Mouse (Mus musculus): ENCODE results near the gene Kcnab3. TPM values are rescaled to one million over a fixed set of nuclear protein-coding genes. Genes with fewer than 3 reads are reported as not detected.

Gene Kcnab3
- polyA plus RNA-seq, 1 experiment from 2014 or later, result 1.7 TPM

DNA sequence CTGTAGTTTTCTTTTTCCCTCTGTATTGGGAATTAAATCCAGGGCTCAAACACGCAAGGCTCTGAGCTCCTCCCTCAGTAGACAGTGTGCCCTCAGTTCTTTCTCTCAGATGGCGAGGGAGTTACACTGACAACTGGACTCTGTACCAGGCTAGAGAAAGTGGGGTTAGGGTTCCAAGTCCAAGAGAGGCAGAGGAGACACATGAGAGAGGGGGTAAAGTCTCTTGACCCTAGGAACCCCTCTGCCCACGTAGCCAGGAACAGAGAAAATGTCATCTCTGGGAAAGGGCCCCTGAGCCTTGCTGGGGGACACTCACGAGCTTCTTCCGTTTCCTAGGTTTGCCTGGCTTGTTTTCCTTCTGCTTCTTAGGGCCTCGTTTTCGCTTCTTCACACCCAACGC, 38.3 kb downstream of the Kcnab3 start:
- ATAC-seq (ENCODE audit: insufficient number of reproducible peaks, insufficient read depth, low FRiP score, low read depth), result no peak
- WGBS, result 38% methylated on average over 8 of the region's 8 CpGs
- peaks cover 44% of the 10 kb centered on the region for H3K36me3 ChIP-seq (ENCODE audit: control insufficient read depth, insufficient read depth, low read length)

DNA sequence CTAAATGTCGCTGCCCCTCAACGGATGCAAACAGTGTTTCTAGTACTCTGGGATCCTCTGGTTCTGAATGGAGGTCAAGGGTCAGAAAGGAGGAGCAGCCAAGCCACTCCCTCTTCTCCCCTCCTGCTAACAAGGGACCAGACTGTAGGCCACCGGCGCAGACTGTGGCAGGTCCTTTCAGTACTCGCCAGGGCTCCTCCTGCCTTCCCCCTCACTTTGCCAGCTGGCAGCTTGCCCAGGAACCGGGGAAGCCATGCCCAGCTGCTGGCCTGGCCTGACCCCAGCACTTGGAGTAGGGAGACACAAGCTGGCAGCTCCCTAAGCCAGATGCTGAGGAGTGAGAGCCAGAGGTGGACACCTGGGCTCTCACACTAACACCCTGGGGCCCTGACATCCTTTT, 38.9 kb downstream of the Kcnab3 start:
- 0% methylated on average over 6 of the region's 6 CpGs for WGBS
- Histone ChIP-seq H3K27me3 (ENCODE audit: control insufficient read depth, insufficient read depth, low read length) (no peaks in the 10 kb centered on the region), H3K36me3 (ENCODE audit: control insufficient read depth, insufficient read depth, low read length) (peaks cover 39% of the 10 kb centered on the region), H3K9me3 (ENCODE audit: control insufficient read depth, low read depth, low read length) (no peaks in the 10 kb centered on the region), H3K27ac (ENCODE audit: low read length) (peak overlapping the region; percentile 97), H3K4me1 (ENCODE audit: control insufficient read depth, insufficient read depth, low read length) (peaks cover 29% of the 10 kb centered on the region), H3K4me2 (replicated peaks; ENCODE audit: low read depth, low read length) (peak overlapping the region; percentile 61), H3K4me3 (ENCODE audit: low read depth, low read length) (peak overlapping the region; percentile 29), H3K9ac (replicated peaks; ENCODE audit: low read depth, low read length) (peak overlapping the region; percentile 52; the same call in 1 of the 2 replicates)
- ATAC-seq (ENCODE audit: insufficient number of reproducible peaks, insufficient read depth, low FRiP score, low read depth), result peak; percentile 24; the same call in 1 of the 2 replicates

More for the DNA sequence above, 38.3 kb downstream of the Kcnab3 start:
- Histone ChIP-seq H3K27me3 (ENCODE audit: control insufficient read depth, insufficient read depth, low read length) (no peaks in the 10 kb centered on the region), H3K4me1 (ENCODE audit: control insufficient read depth, insufficient read depth, low read length) (peaks cover 29% of the 10 kb centered on the region), H3K9me3 (ENCODE audit: control insufficient read depth, low read depth, low read length) (no peaks in the 10 kb centered on the region), H3K27ac (ENCODE audit: low read length) (peak overlapping the region; percentile 97), H3K9ac (replicated peaks; ENCODE audit: low read depth, low read length) (no peak overlapping the region), H3K4me2 (replicated peaks; ENCODE audit: low read depth, low read length) (peak overlapping the region; percentile 61), H3K4me3 (ENCODE audit: low read depth, low read length) (no peak overlapping the region)

- Histone ChIP-seq H3K4me2 (replicated peaks; ENCODE audit: low read depth, low read length) (peak overlapping the region; percentile 61), H3K9ac (replicated peaks; ENCODE audit: low read depth, low read length) (peak overlapping the region; percentile 52), H3K36me3 (ENCODE audit: control insufficient read depth, insufficient read depth, low read length) (peaks cover 31% of the 10 kb centered on the region), H3K9me3 (ENCODE audit: control insufficient read depth, low read depth, low read length) (no peaks in the 10 kb centered on the region), H3K27ac (ENCODE audit: low read length) (peak overlapping the region; percentile 97), H3K27me3 (ENCODE audit: control insufficient read depth, insufficient read depth, low read length) (no peaks in the 10 kb centered on the region), H3K4me1 (ENCODE audit: control insufficient read depth, insufficient read depth, low read length) (peaks cover 31% of the 10 kb centered on the region), H3K4me3 (ENCODE audit: low read depth, low read length) (peak overlapping the region; percentile 29)
- 19% methylated on average over 6 of the region's 6 CpGs for WGBS
- ATAC-seq (ENCODE audit: insufficient number of reproducible peaks, insufficient read depth, low FRiP score, low read depth), result no peak
Measured at GRCm38 (mm10) chr11:69365722-69366121, 39.7 kb downstream of the Kcnab3 start.

DNA sequence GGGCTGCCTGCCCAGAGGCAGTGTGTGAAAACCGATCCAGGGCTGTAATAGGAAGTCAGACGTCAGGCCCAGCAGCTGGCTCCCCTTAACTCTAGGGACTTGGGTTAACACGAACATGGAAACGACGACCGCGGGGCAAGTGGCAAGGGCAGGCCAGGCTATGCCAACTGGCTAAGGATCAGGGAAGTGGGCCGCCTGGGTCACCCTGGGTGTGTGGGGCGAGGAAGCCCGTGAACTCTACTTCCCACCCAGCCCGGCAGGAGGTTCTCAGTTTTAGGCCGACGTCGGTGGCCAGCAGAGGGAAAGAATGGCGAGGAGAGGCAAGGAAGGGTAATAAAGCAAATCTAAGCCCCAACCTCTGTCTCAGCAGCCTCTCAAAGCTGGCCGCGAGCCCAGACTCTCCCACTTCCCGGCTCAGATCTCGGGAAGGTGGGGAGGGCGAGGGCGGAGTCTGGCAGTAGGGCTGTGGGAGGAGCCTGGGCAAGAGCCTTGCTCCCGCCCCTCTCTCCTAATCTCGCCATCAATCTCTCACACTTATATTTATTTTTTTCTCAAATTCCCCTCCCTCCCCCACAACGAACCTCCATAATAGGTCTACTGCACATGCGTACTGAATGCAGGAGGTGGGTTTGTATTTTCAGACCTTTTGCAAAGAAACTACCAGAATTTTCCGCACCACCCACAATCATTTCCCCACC, 40.2 kb downstream of the Kcnab3 start:
- peaks cover 36% of the 10 kb centered on the region for H3K4me1 ChIP-seq (ENCODE audit: control insufficient read depth, insufficient read depth, low read length)
- under 1% methylated on average over 26 of the region's 26 CpGs for WGBS

DNA sequence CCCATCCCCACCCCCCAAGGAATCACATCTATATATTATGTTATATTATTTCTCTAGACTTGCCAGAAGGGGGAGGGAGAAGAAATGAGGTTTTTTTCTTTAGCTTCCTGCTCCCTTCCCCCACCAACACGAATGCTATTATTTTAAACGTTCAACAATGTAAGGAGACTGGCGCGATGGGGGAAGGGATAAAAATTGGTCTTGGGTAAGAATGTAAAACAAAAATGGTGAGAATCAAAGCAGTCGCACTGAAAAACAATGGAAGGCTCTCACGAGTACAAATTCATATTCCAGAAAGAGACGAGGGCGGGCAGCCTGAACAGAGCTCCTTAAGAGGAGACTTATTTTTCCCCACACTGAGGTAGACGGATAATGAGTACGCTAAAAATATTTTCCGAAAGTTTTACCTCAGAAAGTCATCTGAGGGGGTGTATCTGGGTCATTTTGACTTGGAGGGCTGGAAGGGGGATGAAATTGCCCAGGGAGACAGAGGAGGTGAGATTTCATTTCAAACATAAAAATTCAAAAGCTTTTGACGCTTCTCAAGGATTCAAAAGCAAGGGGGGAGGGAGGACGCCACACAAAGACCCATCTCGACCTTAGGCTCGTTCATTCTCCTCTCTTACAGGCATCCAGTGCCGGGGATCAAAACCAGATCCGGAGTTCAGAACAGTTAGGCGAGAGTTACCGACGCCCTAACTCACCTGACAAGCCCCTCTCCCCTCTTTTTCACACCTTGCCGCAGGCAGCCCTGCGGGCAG, 41.0 kb downstream of the Kcnab3 start:
- H3K36me3 ChIP-seq (ENCODE audit: control insufficient read depth, insufficient read depth, low read length), result peaks cover 17% of the 10 kb centered on the region
- no peaks in the 10 kb centered on the region for H3K27me3 ChIP-seq (ENCODE audit: control insufficient read depth, insufficient read depth, low read length)
- no peak for ATAC-seq (ENCODE audit: insufficient number of reproducible peaks, insufficient read depth, low FRiP score, low read depth)
- WGBS, result under 1% methylated on average over 22 of the region's 22 CpGs
- peak overlapping the region; percentile 100 for H3K9ac ChIP-seq (replicated peaks; ENCODE audit: low read depth, low read length)
- H3K4me1 ChIP-seq (ENCODE audit: control insufficient read depth, insufficient read depth, low read length), result peaks cover 43% of the 10 kb centered on the region
- H3K4me2 ChIP-seq (replicated peaks; ENCODE audit: low read depth, low read length), result peak overlapping the region; percentile 98
- H3K9me3 ChIP-seq (ENCODE audit: control insufficient read depth, low read depth, low read length), result no peaks in the 10 kb centered on the region
- peak overlapping the region; percentile 100 for H3K27ac ChIP-seq (ENCODE audit: low read length)
- peak overlapping the region; percentile 89 for H3K4me3 ChIP-seq (ENCODE audit: low read depth, low read length)

More for the DNA sequence above, 40.2 kb downstream of the Kcnab3 start:
- H3K27me3 ChIP-seq (ENCODE audit: control insufficient read depth, insufficient read depth, low read length), result no peaks in the 10 kb centered on the region
- peak; percentile 84 for ATAC-seq (ENCODE audit: insufficient number of reproducible peaks, insufficient read depth, low FRiP score, low read depth)
- H3K27ac ChIP-seq (ENCODE audit: low read length), result peak overlapping the region; percentile 100
- H3K9ac ChIP-seq (replicated peaks; ENCODE audit: low read depth, low read length), result peak overlapping the region; percentile 52
- H3K4me2 ChIP-seq (replicated peaks; ENCODE audit: low read depth, low read length), result peak overlapping the region; percentile 98
- H3K9me3 ChIP-seq (ENCODE audit: control insufficient read depth, low read depth, low read length), result no peaks in the 10 kb centered on the region
- H3K36me3 ChIP-seq (ENCODE audit: control insufficient read depth, insufficient read depth, low read length), result peaks cover 25% of the 10 kb centered on the region
- H3K4me3 ChIP-seq (ENCODE audit: low read depth, low read length), result peak overlapping the region; percentile 29

DNA sequence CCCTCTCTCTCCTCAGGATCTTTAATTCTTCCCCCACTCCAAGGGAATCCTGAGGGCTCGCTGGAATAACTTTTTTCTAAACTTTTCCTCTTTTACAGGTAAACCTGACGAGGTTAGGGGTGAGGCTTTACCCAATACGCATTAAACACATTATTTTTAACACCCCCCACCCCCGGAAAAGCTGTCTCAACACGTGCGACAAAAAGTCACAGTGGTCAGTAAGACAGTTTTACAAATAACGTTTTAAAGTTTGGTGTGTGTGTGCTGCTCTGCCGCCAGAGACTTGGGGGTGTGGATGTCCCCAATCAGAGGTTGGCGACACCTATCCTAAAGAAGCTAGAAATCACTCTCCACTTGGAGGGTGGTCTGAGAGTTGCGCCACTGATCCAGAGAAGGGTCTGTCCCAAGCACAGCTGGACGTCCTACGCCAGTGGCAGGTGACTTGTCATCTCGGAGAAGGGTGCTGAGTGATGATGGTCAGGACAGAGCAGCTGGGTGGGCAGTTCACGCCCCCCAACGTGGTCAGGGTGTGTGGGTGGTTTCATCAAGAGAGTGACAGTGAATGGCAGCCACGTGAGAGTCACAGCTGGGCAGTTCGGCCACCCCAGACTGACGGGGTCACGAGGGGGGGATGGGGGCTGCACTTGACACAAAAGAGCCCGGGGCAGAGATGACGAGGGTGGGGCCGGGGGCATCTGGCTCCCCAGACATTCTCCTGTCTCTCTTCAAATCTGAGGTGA, 41.7 kb downstream of the Kcnab3 start:
- H3K27me3 ChIP-seq (ENCODE audit: control insufficient read depth, insufficient read depth, low read length), result no peaks in the 10 kb centered on the region
- peak overlapping the region; percentile 100 for H3K9ac ChIP-seq (replicated peaks; ENCODE audit: low read depth, low read length)
- H3K4me3 ChIP-seq (ENCODE audit: low read depth, low read length), result peak overlapping the region; percentile 89
- 0 out of 2 replicates have a peak, but pooled peaks have one; percentile 5 for ATAC-seq (ENCODE audit: insufficient number of reproducible peaks, insufficient read depth, low FRiP score, low read depth)
- peak overlapping the region; percentile 100 for H3K27ac ChIP-seq (ENCODE audit: low read length)
- peak overlapping the region; percentile 98 for H3K4me2 ChIP-seq (replicated peaks; ENCODE audit: low read depth, low read length)
- no peaks in the 10 kb centered on the region for H3K9me3 ChIP-seq (ENCODE audit: control insufficient read depth, low read depth, low read length)
- under 1% methylated on average over 22 of the region's 22 CpGs for WGBS
- H3K4me1 ChIP-seq (ENCODE audit: control insufficient read depth, insufficient read depth, low read length), result peaks cover 51% of the 10 kb centered on the region
- peaks cover 11% of the 10 kb centered on the region for H3K36me3 ChIP-seq (ENCODE audit: control insufficient read depth, insufficient read depth, low read length)

DNA sequence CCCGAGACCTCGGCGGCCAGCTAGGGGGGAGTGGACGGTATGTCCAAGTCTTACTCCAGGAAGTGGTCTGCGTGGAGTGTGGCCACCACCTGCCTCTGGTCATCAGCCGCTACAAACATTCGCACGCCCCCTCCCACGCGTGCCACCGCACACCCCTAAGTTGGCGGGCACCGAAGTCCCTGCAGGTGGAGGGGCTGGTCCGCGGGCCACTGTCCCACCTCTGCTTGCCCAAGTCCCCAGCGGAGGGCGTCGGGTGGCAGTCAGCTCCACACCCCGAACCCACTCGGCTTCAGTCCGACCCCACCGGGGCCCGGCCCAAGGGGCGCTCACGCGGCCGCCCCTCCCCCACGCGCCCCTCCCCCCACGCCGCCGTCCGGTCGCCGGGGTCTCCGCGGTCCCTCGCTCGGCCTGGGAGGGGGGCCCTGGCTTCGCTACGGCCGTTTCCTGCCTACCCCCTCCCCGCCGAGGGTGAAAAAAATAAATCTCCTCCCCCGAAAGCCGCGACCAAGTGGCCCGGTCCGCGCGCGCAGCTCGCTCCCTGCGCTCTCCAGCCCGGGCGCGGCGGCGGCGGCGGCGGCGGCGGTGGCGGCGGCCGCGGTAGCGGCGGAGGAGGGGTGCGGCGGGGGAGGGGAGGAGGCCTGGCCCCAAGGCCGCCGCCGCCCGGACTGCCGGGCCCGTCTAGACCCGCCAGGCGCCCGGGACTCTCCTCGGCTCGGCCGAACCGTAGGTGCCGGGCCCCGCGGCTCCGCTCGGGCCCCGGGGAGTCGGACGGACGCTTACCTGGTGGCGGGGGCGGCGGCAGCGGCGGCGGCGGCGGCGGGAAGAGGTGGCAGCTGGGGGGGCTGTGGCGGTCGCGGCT, 42.5 kb downstream of the Kcnab3 start:
- peak overlapping the region; percentile 100 for H3K27ac ChIP-seq (ENCODE audit: low read length)
- H3K27me3 ChIP-seq (ENCODE audit: control insufficient read depth, insufficient read depth, low read length), result no peaks in the 10 kb centered on the region
- peak overlapping the region; percentile 98 for H3K4me2 ChIP-seq (replicated peaks; ENCODE audit: low read depth, low read length)
- no peak for ATAC-seq (ENCODE audit: insufficient number of reproducible peaks, insufficient read depth, low FRiP score, low read depth)
- peaks cover 10% of the 10 kb centered on the region for H3K36me3 ChIP-seq (ENCODE audit: control insufficient read depth, insufficient read depth, low read length)
- H3K9me3 ChIP-seq (ENCODE audit: control insufficient read depth, low read depth, low read length), result no peaks in the 10 kb centered on the region
- WGBS, result under 1% methylated on average over 68 of the region's 106 CpGs
- peaks cover 55% of the 10 kb centered on the region for H3K4me1 ChIP-seq (ENCODE audit: control insufficient read depth, insufficient read depth, low read length)
- peak overlapping the region; percentile 100 for H3K9ac ChIP-seq (replicated peaks; ENCODE audit: low read depth, low read length)
- peak overlapping the region; percentile 89 for H3K4me3 ChIP-seq (ENCODE audit: low read depth, low read length)

Data from stomach, embryonic 14.5 days (tissue).